Comparison of ENCODE assay signal across 23 mouse cellular contexts in the genomic region with DNA sequence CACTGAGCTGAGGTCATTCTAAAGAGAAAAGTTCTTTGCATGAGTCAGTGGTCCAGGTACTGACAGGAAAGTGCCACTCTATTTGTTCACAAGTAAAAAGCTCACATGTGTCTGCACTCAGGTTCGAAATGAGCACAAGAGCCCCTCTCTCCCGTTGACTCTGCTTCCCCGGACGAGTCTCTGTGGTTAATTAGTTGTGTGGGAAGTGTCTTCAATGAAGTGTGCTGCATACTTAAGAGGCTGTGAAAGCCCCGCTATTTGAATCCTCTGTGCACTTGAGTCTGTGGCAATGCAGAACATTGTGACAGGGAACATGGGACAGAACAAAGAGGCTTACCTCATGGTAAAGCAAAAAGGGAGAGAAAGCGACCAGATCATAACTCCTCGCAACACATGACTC.
DNase-seq lines count a peak whose midpoint lies in the region; ATAC-seq and TF ChIP-seq lines count a peak whose summit lies in the region.
"Had no signal": no experiment of that assay in that cellular context is flagged by ENCODE, and none has a peak within 500 bp of the region (broad histone marks: within the 10 kb centered on the region; RNA-seq: fewer than 3 reads in every experiment).

No protein-coding gene starts in this region.

- DNase-seq in forebrain, embryonic 10.5 days (ENCODE audit: extremely low spot score, low spot score) = no peak
- peak; percentile 4 for DNase-seq in right cerebral cortex, adult 18-20 months
- DNase-seq in right cerebral cortex, postnatal 4 days = no peak
- peak; percentile 44 for DNase-seq in brain, embryonic 14.5 days (ENCODE audit: low read depth)
- DNase-seq in hindlimb bud, embryonic 11.5 days (ENCODE audit: extremely low spot score, low read depth, low spot score) = peak; percentile 8
- DNase-seq in hindbrain, embryonic 14.5 days (ENCODE audit: low spot score) = no peak
- no peak for DNase-seq in neural tube, embryonic 10.5 days (ENCODE audit: extremely low spot score, low spot score)
- DNase-seq: adrenal gland, adult 2 months; adrenal gland, postnatal 25 days; cerebellum, adult 11 months; cerebellum, adult 8-10 months; cerebellum, postnatal 14 days; embryo, embryonic 11 days; gastrocnemius, postnatal 10 days; heart, adult 18-20 months; heart, postnatal 14 days had no signal

- ATAC-seq in forebrain, embryonic 13.5 days = peak; percentile 59; the same call in 1 of the 2 replicates
- ATAC-seq in hindbrain, embryonic 14.5 days (ENCODE audit: low FRiP score) = no peak
- ATAC-seq: intestine, postnatal 0 days had no signal

- no peak overlapping the region for H3K27ac ChIP-seq in forebrain, embryonic 13.5 days
- no peak overlapping the region for H3K27ac ChIP-seq in forebrain, embryonic 10.5 days
- no peak overlapping the region for H3K27ac ChIP-seq in hindbrain, embryonic 14.5 days
- H3K27ac ChIP-seq: embryonic facial prominence, embryonic 15.5 days; heart, embryonic 15.5 days; hindbrain, embryonic 13.5 days had no signal

- no peak for TF ChIP-seq CTCF in brain, embryonic 14.5 days (IDR thresholded peaks at IDR 0.05; ENCODE audit: borderline replicate concordance, extremely low read depth, insufficient read depth, insufficient read length)

- TF ChIP-seq POLR2A in brain, embryonic 14.5 days (IDR thresholded peaks at IDR 0.05; ENCODE audit: borderline replicate concordance, extremely low read depth, insufficient read depth, insufficient read length, poor library complexity, severe bottlenecking) = no peak

- 27% methylated on average over 7 of the region's 7 CpGs for WGBS in forebrain, embryonic 13.5 days
- WGBS in forebrain, embryonic 10.5 days = 60% methylated on average over 7 of the region's 7 CpGs
- WGBS in hindbrain, embryonic 14.5 days = 60% methylated on average over 7 of the region's 7 CpGs

- no peak overlapping the region for H3K4me2 ChIP-seq in forebrain, embryonic 13.5 days
- H3K4me2 ChIP-seq in hindbrain, embryonic 14.5 days (replicated peaks) = no peak overlapping the region
- H3K4me2 ChIP-seq: embryonic facial prominence, embryonic 15.5 days; heart, embryonic 11.5 days; heart, embryonic 15.5 days; hindbrain, embryonic 13.5 days had no signal

- no peak overlapping the region for H3K4me3 ChIP-seq in forebrain, embryonic 13.5 days
- H3K4me3 ChIP-seq in forebrain, embryonic 10.5 days = no peak overlapping the region
- H3K4me3 ChIP-seq in hindbrain, embryonic 14.5 days (replicated peaks; ENCODE audit: low read length) = no peak overlapping the region
- H3K4me3 ChIP-seq: embryonic facial prominence, embryonic 15.5 days; erythroblast, embryonic 14.5 days; heart, embryonic 15.5 days; hindbrain, embryonic 13.5 days had no signal

- no peaks in the 10 kb centered on the region for H3K9me3 ChIP-seq in forebrain, embryonic 13.5 days (replicated peaks)
- no peaks in the 10 kb centered on the region for H3K9me3 ChIP-seq in forebrain, embryonic 10.5 days
- no peaks in the 10 kb centered on the region for H3K9me3 ChIP-seq in hindbrain, embryonic 14.5 days (ENCODE audit: control insufficient read depth, low read length)
- H3K9me3 ChIP-seq: embryonic facial prominence, embryonic 15.5 days; heart, embryonic 15.5 days; hindbrain, embryonic 13.5 days had no signal

- no peaks in the 10 kb centered on the region for H3K36me3 ChIP-seq in forebrain, embryonic 13.5 days (ENCODE audit: poor library complexity, severe bottlenecking)
- H3K36me3 ChIP-seq in forebrain, embryonic 10.5 days (replicated peaks) = no peaks in the 10 kb centered on the region
- H3K36me3 ChIP-seq in hindbrain, embryonic 14.5 days (replicated peaks; ENCODE audit: control insufficient read depth, insufficient read depth) = no peaks in the 10 kb centered on the region
- H3K36me3 ChIP-seq: embryonic facial prominence, embryonic 15.5 days; heart, embryonic 15.5 days; hindbrain, embryonic 13.5 days had no signal

- H3K4me1 ChIP-seq in forebrain, embryonic 13.5 days = peaks cover 10% of the 10 kb centered on the region
- H3K4me1 ChIP-seq in forebrain, embryonic 10.5 days = peaks cover 13% of the 10 kb centered on the region
- H3K4me1 ChIP-seq in hindbrain, embryonic 14.5 days (replicated peaks; ENCODE audit: control insufficient read depth, insufficient read depth, low read length) = no peaks in the 10 kb centered on the region
- H3K4me1 ChIP-seq: heart, embryonic 15.5 days; hindbrain, embryonic 13.5 days had no signal

- H3K27me3 ChIP-seq in forebrain, embryonic 13.5 days = no peaks in the 10 kb centered on the region
- H3K27me3 ChIP-seq in forebrain, embryonic 10.5 days (ENCODE audit: poor library complexity, severe bottlenecking) = no peaks in the 10 kb centered on the region
- H3K27me3 ChIP-seq in hindbrain, embryonic 14.5 days (ENCODE audit: control insufficient read depth, insufficient read depth, low read length) = no peaks in the 10 kb centered on the region
- H3K27me3 ChIP-seq: embryonic facial prominence, embryonic 15.5 days; heart, embryonic 15.5 days; hindbrain, embryonic 13.5 days had no signal

- H3K9ac ChIP-seq in forebrain, embryonic 13.5 days = no peak overlapping the region
- H3K9ac ChIP-seq in hindbrain, embryonic 14.5 days = no peak overlapping the region
- H3K9ac ChIP-seq: embryonic facial prominence, embryonic 15.5 days; heart, embryonic 15.5 days; hindbrain, embryonic 13.5 days had no signal

Comparison
In these comparisons a context has a peak if more than half of its experiments do, and no peak if none do; other contexts are left out.
1. DNase-seq: peak in right cerebral cortex, adult 18-20 months (single experiment), brain, embryonic 14.5 days (single experiment) and hindlimb bud, embryonic 11.5 days (single experiment); none in forebrain, embryonic 10.5 days (single experiment), right cerebral cortex, postnatal 4 days (single experiment), hindbrain, embryonic 14.5 days (single experiment) and neural tube, embryonic 10.5 days (single experiment).